Mouse (Mus musculus): Measurements from ENCODE around the gene Krt86. TPM values are rescaled to one million over a fixed set of nuclear protein-coding genes. Genes with fewer than 3 reads are reported as not detected.

Krt86 gene
- total and polyA plus RNA-seq, 2 experiments, result not detected

DNA sequence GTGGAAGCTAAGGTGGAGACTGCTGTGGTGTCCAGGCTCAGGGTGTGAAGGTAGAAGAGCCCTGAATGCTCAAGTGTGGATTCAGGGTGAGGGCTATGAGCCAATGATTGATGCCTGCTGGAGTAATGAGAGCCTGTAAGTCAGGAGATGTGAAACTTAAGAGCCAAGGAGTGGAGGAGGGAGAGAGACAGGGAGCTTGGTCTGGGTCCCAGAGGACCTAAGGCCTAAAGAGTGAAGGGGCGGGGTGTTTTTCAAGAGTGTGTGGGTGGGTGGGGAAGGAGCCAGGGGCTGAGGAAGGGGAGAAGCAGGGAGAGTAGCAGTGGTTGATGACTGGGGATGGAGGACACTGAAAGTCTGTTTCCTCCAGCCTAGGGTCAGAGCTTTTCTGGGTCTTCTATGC lies 10.4 kb downstream of the Krt86 start:
- no peak for DNase-seq (ENCODE audit: extremely low read depth, low read depth, low spot score)
- WGBS, result 92% methylated on average over 1 of the region's 1 CpGs
- H3K79me2 ChIP-seq (ENCODE audit: control insufficient read depth, insufficient read depth, low read length), result no peaks in the 10 kb centered on the region
- H3K4me3 ChIP-seq (ENCODE audit: insufficient read depth, low read depth, low read length), result no peak overlapping the region
- TF ChIP-seq CTCF (IDR thresholded peaks at IDR 0.05; ENCODE audit: low read depth, low read length) (no peak), POLR2A (IDR thresholded peaks at IDR 0.05; ENCODE audit: extremely low read depth, insufficient read depth, low read length) (no peak)
- H3K27ac ChIP-seq (replicated peaks; ENCODE audit: insufficient read depth, low read depth, low read length), result no peak overlapping the region
- H3K9ac ChIP-seq (ENCODE audit: low read depth, low read length), result no peak overlapping the region
- H3K4me1 ChIP-seq (ENCODE audit: control insufficient read depth, insufficient read depth, low read length), result no peaks in the 10 kb centered on the region
- H3K27me3 ChIP-seq (ENCODE audit: control insufficient read depth, insufficient read depth, low read length), result peaks cover 3% of the 10 kb centered on the region; the same call in 1 of the 2 replicates
- H3K36me3 ChIP-seq (ENCODE audit: control insufficient read depth, insufficient read depth, low read length), result no peaks in the 10 kb centered on the region

DNA sequence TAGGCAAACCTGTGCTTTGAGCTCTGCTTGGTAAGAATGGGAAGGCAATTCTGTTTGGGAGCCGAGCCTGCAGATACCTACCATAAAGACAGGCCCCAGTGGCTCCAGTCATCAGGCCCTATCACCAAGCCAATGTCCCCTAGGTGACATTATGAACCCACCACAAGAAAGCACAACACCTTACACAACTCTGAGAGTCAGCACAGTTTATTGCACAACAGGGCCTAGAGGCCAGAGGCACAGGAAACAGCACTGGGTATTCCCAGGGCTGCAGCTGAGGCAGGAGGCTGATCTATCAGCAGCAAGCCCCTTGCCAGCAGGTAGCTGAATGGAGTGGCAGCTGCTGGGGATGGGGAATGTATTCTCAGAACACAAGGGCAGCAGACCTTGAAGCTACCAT lies 11.7 kb downstream of the Krt86 start:
- no peaks in the 10 kb centered on the region for H3K27me3 ChIP-seq (ENCODE audit: control insufficient read depth, insufficient read depth, low read length)
- no peak for DNase-seq (ENCODE audit: extremely low read depth, low read depth, low spot score)
- no peak overlapping the region for H3K4me3 ChIP-seq (ENCODE audit: insufficient read depth, low read depth, low read length)
- no peak overlapping the region for H3K9ac ChIP-seq (ENCODE audit: low read depth, low read length)
- no peaks in the 10 kb centered on the region for H3K79me2 ChIP-seq (ENCODE audit: control insufficient read depth, insufficient read depth, low read length)
- TF ChIP-seq CTCF (IDR thresholded peaks at IDR 0.05; ENCODE audit: low read depth, low read length) (no peak), POLR2A (IDR thresholded peaks at IDR 0.05; ENCODE audit: extremely low read depth, insufficient read depth, low read length) (no peak)
- no peaks in the 10 kb centered on the region for H3K4me1 ChIP-seq (ENCODE audit: control insufficient read depth, insufficient read depth, low read length)
- 82% methylated on average over 1 of the region's 1 CpGs for WGBS
- H3K36me3 ChIP-seq (ENCODE audit: control insufficient read depth, insufficient read depth, low read length), result no peaks in the 10 kb centered on the region
- H3K27ac ChIP-seq (replicated peaks; ENCODE audit: insufficient read depth, low read depth, low read length), result no peak overlapping the region

DNA sequence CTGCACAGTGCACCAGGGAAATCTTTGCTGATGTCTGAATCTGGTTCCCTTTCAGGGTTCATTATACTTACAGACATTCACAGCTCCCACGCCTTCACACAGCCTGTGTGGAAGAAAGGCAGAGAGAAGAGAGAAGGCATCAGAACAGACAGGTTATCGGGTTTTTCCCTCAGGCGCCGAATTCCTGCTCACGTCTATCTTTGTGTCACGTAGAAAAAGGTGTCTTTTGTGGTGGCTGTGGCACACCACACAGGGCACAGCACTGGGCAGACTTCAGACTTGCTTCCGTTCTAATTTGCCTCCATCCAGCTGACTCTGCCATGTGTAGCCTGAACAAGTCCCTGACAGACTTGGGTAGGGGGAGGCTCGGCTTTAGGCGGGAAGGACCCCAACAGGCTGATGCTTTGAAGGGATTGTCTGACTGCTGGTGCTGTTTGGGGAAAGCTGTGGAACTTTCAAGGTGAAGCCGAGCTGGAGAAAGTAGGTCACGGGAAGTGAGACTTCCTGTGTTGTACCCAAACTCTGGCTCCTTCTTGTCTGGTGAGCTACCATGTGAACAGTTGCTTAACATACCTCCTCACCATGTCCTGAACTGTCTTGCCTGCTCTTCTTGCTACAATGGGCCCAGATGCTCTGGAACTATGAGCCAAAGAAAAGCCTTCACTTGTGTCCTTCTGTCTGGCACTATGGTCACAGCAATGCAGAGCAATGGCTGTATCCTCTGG lies 12.8 kb downstream of the Krt86 start:
- no peak for TF ChIP-seq CTCF (IDR thresholded peaks at IDR 0.05; ENCODE audit: low read depth, low read length)
- no peak for TF ChIP-seq POLR2A (IDR thresholded peaks at IDR 0.05; ENCODE audit: extremely low read depth, insufficient read depth, low read length)
- H3K9ac ChIP-seq (ENCODE audit: low read depth, low read length), result no peak overlapping the region
- no peak overlapping the region for H3K4me3 ChIP-seq (ENCODE audit: insufficient read depth, low read depth, low read length)
- WGBS, result 80% methylated on average over 11 of the region's 11 CpGs
- no peak overlapping the region for H3K27ac ChIP-seq (replicated peaks; ENCODE audit: insufficient read depth, low read depth, low read length)
- no peaks in the 10 kb centered on the region for H3K36me3 ChIP-seq (ENCODE audit: control insufficient read depth, insufficient read depth, low read length)
- no peaks in the 10 kb centered on the region for H3K4me1 ChIP-seq (ENCODE audit: control insufficient read depth, insufficient read depth, low read length)
- H3K27me3 ChIP-seq (ENCODE audit: control insufficient read depth, insufficient read depth, low read length), result no peaks in the 10 kb centered on the region
- DNase-seq (ENCODE audit: extremely low read depth, low read depth, low spot score), result no peak
- H3K79me2 ChIP-seq (ENCODE audit: control insufficient read depth, insufficient read depth, low read length), result no peaks in the 10 kb centered on the region

DNA sequence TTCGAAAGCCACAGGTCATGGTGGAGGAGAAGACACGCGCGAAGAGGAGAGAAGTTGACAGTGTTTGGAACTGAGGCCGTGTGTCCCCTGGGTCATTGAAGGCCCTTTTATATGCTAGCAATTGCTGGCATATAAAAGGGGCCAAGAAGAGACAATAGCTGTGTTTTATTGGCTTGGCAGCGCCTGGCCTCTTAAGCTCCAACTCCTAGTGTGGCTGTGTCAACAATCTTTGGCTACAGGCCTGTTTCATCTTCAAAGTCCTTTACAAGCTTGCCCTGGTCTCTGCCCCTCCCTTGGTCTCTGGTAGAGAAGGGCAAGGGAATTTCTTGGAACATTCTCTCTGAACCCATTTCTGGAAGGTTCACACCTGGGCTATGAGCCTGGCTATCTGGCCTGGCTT lies 18.2 kb downstream of the Krt86 start, which contains the start of gene Krt83:
Gene Krt83, minus strand, starts transcription at position 82 of the 400 bp plus-strand sequence.
- 85% methylated on average over 6 of the region's 6 CpGs for WGBS
- no peaks in the 10 kb centered on the region for H3K79me2 ChIP-seq (ENCODE audit: control insufficient read depth, insufficient read depth, low read length)
- H3K27me3 ChIP-seq (ENCODE audit: control insufficient read depth, insufficient read depth, low read length), result no peaks in the 10 kb centered on the region

DNA sequence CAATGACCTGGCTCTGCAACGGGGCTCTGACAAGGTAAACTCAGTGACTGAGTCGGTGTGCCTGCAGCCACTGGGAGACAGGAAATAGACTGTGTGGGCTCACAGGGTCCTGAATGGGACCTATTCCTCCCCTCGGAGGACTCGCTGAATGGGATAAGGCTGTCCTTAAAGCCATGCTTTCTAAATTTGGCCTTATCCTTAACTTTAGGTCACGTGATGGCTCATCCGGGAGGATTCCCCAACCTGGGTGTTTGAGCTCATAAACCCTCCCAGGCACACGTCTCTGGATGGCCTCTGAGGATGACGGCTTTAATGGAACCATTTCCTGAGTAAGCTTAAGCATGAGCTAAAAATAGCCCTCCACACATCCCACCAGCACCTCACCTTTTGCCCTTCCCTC lies 19.4 kb downstream of the Krt86 start:
- WGBS, result 60% methylated on average over 8 of the region's 8 CpGs

More for the DNA sequence above, 18.2 kb downstream of the Krt86 start, which contains the start of gene Krt83:
- no peaks in the 10 kb centered on the region for H3K4me1 ChIP-seq (ENCODE audit: control insufficient read depth, insufficient read depth, low read length)
- H3K4me3 ChIP-seq (ENCODE audit: insufficient read depth, low read depth, low read length), result no peak within 1 kb of the TSS
- H3K9ac ChIP-seq (ENCODE audit: low read depth, low read length), result no peak within 1 kb of the TSS
- no peak for DNase-seq (ENCODE audit: extremely low read depth, low read depth, low spot score)
- H3K36me3 ChIP-seq (ENCODE audit: control insufficient read depth, insufficient read depth, low read length), result no peaks in the 10 kb centered on the region
- H3K27ac ChIP-seq (replicated peaks; ENCODE audit: insufficient read depth, low read depth, low read length), result no peak within 1 kb of the TSS
- TF ChIP-seq POLR2A (IDR thresholded peaks at IDR 0.05; ENCODE audit: extremely low read depth, insufficient read depth, low read length) (no peak), CTCF (IDR thresholded peaks at IDR 0.05; ENCODE audit: low read depth, low read length) (no peak)

DNA sequence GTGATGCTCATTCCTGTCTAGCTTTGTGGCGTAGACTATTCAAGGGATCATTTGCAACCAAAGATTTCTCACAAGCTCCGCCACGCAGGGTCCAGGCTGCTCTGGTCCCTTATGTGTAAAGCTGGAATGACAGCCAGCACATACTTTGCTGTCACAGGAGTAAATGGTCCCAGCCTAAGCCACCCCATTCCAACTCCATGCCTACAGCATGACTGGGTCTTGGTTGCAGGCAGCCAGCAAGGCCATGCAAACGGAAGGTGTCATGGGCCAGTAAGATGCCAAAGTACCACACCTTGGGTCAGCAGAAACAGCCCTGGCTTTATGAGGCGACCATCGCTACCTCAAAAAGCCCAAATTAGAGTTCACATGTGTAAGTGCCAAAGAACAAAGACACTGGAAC lies 20.4 kb downstream of the Krt86 start:
- Histone ChIP-seq H3K27ac (replicated peaks; ENCODE audit: insufficient read depth, low read depth, low read length) (no peak overlapping the region), H3K4me3 (ENCODE audit: insufficient read depth, low read depth, low read length) (no peak overlapping the region), H3K79me2 (ENCODE audit: control insufficient read depth, insufficient read depth, low read length) (no peaks in the 10 kb centered on the region), H3K36me3 (ENCODE audit: control insufficient read depth, insufficient read depth, low read length) (no peaks in the 10 kb centered on the region), H3K27me3 (ENCODE audit: control insufficient read depth, insufficient read depth, low read length) (no peaks in the 10 kb centered on the region), H3K9ac (ENCODE audit: low read depth, low read length) (no peak overlapping the region), H3K4me1 (ENCODE audit: control insufficient read depth, insufficient read depth, low read length) (no peaks in the 10 kb centered on the region)
- no peak for DNase-seq (ENCODE audit: extremely low read depth, low read depth, low spot score)
- WGBS, result 94% methylated on average over 6 of the region's 6 CpGs
- TF ChIP-seq POLR2A (IDR thresholded peaks at IDR 0.05; ENCODE audit: extremely low read depth, insufficient read depth, low read length), result no peak
- no peak for TF ChIP-seq CTCF (IDR thresholded peaks at IDR 0.05; ENCODE audit: low read depth, low read length)

More for the DNA sequence above, 19.4 kb downstream of the Krt86 start:
- Histone ChIP-seq H3K4me3 (ENCODE audit: insufficient read depth, low read depth, low read length) (no peak overlapping the region), H3K4me1 (ENCODE audit: control insufficient read depth, insufficient read depth, low read length) (no peaks in the 10 kb centered on the region), H3K79me2 (ENCODE audit: control insufficient read depth, insufficient read depth, low read length) (no peaks in the 10 kb centered on the region), H3K9ac (ENCODE audit: low read depth, low read length) (no peak overlapping the region), H3K27ac (replicated peaks; ENCODE audit: insufficient read depth, low read depth, low read length) (no peak overlapping the region), H3K36me3 (ENCODE audit: control insufficient read depth, insufficient read depth, low read length) (no peaks in the 10 kb centered on the region), H3K27me3 (ENCODE audit: control insufficient read depth, insufficient read depth, low read length) (no peaks in the 10 kb centered on the region)
- TF ChIP-seq POLR2A (IDR thresholded peaks at IDR 0.05; ENCODE audit: extremely low read depth, insufficient read depth, low read length) (no peak), CTCF (IDR thresholded peaks at IDR 0.05; ENCODE audit: low read depth, low read length) (no peak)
- DNase-seq (ENCODE audit: extremely low read depth, low read depth, low spot score), result no peak

Data from liver, adult 2 months (tissue).